Mouse (Mus musculus): ENCODE results near the gene Klhl30.

The Klhl30 gene

DNA sequence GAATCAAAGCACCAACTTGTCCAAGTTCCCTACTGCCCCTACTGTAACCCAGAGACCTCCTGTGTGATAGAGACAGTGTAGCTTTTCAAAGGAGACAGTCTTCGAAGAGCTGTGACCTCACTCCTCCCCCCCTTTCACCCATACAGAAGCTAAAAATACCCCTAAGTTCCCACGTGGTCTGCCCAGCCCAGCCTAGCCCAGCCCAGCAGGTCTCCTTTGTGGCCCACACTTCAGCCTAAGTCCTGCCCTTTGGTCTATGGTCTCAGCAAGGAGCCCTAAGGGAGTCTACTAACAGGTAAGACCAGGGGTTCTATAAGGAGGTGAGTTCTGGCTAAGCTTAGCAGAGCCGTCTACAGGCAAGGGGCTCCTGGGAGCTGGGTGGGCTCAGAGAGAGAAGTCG lies at the start of gene Klhl30:
Gene Klhl30 (plus strand): TSS at position 176 of the 400 bp plus-strand sequence.
- DNase-seq (ENCODE audit: low spot score in 2 of 2), result no peak

GRCm38 (mm10) chr1:91301206-91301920 lies 49.5 kb upstream of the Klhl30 start:
- DNase-seq (ENCODE audit: low spot score in 2 of 2), result no peak

- no peak for DNase-seq (ENCODE audit: low spot score in 2 of 2)
These were observed 48.8 kb upstream of the Klhl30 start for GRCm38 (mm10) chr1:91302021-91302420.

DNA sequence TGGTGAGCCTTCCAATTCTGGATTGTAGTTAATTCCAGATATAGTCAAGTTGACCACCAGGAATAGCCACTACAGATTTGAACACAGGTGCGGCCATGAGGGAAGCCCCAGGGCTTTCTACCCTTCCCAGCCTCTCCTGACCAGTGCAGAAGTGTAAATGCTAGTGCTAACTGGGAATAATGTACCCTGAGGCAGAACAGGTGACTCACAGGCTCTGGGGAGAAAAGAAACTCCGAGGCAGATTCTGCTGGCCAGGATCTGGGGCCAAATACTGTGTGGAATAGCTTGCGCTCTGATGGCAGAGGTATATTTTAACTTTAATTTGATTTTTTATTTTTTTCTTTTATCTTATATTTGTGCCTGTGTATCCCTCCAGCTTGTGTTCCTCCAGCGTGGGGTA lies 46.2 kb upstream of the Klhl30 start:
- no peak for DNase-seq (ENCODE audit: low spot score in 2 of 2)

DNA sequence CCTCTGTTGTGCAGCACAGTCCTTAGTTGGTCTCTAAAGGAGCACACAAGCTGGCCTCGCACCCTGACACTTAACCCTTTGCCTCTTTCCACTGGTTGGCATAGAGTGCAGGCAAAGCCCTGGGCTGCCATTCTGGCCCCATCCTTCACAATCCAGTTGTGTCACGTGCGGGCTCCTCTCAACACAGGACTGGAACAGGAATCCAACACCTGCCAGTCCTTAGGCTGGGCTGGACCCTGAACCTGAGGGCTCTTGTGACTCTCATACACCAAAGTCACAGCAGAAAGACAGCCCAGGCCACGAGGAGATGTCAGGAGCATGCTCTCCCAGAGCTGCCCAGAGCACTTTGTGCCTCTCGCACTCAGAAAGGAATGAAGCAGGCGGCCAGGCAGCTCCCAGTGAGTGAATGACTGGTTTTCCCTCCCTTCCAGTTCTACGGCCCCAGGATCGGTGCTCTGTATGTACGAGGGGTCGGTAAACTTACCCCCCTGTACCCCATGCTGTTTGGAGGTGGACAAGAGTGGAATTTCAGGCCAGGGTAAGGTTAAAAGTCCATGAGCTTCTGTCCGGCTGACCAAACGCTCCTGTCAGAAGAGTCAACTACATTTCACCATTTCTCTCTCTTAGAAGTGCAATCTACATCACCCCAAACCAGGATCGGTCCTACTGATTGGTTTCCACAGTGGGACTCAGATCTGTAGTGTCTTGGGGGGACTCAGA lies 41.3 kb upstream of the Klhl30 start:
- no peak for DNase-seq (ENCODE audit: low spot score in 2 of 2)

GRCm38 (mm10) chr1:91312273-91312672 lies 38.5 kb upstream of the Klhl30 start:
- DNase-seq (ENCODE audit: low spot score in 2 of 2), result no peak

- DNase-seq (ENCODE audit: low spot score in 2 of 2), result no peak
These were observed 37.6 kb upstream of the Klhl30 start for GRCm38 (mm10) chr1:91313251-91313650.

DNA sequence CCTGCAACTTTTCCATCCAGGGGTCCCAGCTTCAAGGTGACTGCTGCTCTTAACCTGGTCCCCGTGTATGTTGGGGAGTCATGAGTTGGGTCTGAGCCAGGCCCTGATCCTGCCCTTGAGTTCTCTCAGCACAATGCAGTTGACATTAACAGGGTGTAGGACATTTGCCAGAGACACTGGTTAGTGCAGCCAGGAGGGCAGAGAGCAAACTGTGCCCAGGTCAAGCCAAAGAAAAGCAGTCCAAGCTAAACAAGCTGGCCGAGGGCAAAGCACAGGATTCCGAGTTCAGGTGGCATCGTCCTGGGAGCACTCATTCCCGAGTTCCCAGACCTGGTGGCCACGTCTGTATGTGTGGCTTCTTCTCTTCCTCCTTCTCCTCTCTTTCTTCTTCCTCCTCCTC lies 33.2 kb upstream of the Klhl30 start:
- DNase-seq (ENCODE audit: low spot score in 2 of 2), result no peak

DNA sequence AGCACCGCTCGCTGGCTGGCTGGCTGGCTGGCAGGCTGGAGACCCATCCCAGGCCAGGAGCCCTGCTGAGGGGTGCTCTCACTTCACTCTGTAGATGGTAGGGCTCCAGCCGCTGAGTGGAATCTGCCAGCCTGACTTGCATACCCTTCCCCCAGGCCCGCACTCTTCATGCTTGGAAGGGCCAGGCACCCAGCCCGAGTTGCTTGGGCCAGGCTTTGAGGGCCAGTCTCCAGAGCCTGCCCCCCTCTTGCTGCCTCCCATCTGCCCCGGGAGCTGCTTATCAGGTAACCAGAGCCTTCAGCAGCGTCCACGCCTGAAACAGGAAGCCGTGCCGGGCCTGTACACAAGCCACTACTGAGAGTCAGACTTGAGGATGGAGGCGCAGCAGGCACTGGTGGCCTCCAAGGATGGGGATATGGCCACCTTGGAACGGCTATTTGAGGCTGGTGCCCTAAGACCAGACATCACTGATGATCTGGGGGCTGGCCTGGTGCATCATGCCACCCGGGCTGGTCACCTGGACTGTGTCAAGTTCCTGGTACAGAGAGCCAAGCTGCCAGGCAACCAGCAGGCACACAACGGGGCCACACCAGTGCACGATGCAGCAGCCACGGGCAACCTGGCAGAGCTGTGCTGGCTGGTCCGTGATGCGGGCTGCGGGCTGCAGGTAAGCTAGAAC lies 28.9 kb upstream of the Klhl30 start, which contains the start of gene Espnl:
Gene Espnl (plus strand): TSS at position 316 of the 679 bp plus-strand sequence.
- DNase-seq (ENCODE audit: low spot score in 2 of 2), result no peak

DNA sequence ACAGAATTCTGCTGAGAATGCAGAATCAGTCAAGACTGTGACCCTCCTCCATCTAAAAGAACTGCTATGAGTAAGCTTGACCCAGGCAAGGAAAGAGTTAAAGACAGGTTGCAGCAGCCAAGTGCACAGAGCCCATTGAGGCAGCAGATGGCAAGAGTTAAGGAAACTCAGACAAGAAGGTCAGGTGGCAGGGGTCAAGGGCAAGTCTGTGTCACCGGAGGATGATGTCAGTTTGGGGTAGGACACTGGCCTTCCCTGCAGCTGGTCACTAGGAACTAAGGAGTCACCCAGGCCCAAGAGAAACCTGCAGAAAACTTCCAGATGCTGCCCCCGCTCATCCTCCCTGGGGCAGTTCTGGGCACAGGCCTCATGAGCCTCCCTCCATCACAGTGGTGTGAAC lies 26.2 kb upstream of the Klhl30 start:
- DNase-seq (ENCODE audit: low spot score in 2 of 2), result no peak

DNA sequence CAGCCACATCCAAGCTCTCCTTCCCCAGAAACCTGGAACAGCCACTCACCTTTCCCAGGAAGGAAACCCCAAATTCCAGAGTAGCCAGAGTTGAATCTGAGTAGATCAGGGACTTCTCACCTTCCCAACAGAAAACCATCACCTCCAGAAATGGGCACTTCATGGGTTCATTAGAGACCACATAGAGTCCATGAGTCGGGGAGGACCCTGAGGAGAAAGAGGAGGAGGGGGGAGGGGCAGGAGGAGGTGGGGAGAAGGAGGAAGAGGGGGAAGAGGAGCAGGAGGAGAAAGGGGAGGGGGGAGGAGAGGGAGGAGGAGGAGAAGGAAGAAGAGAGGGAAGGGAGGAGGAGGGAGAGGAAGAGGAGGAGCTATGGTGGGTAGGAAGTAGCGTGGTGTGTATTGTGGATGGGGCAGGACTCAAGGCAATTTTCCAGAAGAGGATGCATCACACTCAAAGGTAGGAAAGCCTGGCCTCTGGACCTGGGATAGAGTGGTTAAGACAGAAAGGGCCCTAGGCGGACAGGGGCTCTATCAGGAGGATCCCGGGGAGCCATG lies 25.3 kb upstream of the Klhl30 start:
- no peak for DNase-seq (ENCODE audit: low spot score in 2 of 2)

GRCm38 (mm10) chr1:91332102-91332501 lies 18.7 kb upstream of the Klhl30 start:
- no peak for DNase-seq (ENCODE audit: low spot score in 2 of 2)

- no peak for DNase-seq (ENCODE audit: low spot score in 2 of 2)
These were observed 17.2 kb upstream of the Klhl30 start for GRCm38 (mm10) chr1:91333582-91333981.

- no peak for DNase-seq (ENCODE audit: low spot score in 2 of 2)
These were observed 13.5 kb upstream of the Klhl30 start for GRCm38 (mm10) chr1:91337355-91337754.

DNA sequence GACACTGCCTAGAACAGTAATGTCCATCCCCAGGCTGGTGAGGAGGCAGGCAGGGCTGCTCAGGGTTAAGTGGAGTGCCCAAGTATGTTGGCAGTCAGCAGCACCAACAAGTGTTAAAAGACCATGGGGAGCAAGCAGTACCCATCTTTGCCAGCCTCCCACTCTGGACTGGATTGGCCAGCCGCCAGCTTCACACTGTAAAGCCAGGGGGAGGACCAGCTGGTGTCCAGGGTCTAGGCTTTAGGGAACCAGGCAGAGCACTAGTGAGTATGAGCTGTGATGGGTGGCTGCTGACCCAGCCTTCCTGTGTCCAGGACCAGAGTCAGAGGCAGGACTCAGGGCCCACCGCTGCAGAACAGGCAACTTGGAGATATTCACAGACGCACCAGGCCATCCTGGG lies 6.8 kb upstream of the Klhl30 start:
- no peak for DNase-seq (ENCODE audit: low spot score in 2 of 2)

GRCm38 (mm10) chr1:91344921-91345685 lies 5.7 kb upstream of the Klhl30 start:
- no peak for DNase-seq (ENCODE audit: low spot score in 2 of 2)

- DNase-seq (ENCODE audit: low spot score in 2 of 2), result peak; percentile 35 to 64
These were observed 3.9 kb upstream of the Klhl30 start for GRCm38 (mm10) chr1:91346892-91347291.

GRCm38 (mm10) chr1:91351249-91351648 lies 433 bp downstream of the Klhl30 start:
- no peak for DNase-seq (ENCODE audit: low spot score in 2 of 2)

- DNase-seq (ENCODE audit: low spot score in 2 of 2), result no peak
These were observed 1.5 kb downstream of the Klhl30 start for GRCm38 (mm10) chr1:91352277-91352676.

GRCm38 (mm10) chr1:91356105-91356504 lies 5.3 kb downstream of the Klhl30 start:
- no peak for DNase-seq (ENCODE audit: low spot score in 2 of 2)

GRCm38 (mm10) chr1:91362113-91362512 lies 11.3 kb downstream of the Klhl30 start:
- DNase-seq (ENCODE audit: low spot score in 2 of 2), result no peak
